Mouse (Mus musculus): ENCODE measurements around the gene Rrnad1.

GRCm38 (mm10) chr3:87893367-87893905 is 37.1 kb downstream of the Rrnad1 start:
- TF ChIP-seq CTCF (IDR thresholded peaks at IDR 0.05; ENCODE audit: low read depth) = no peak
- no peak for TF ChIP-seq EP300 (IDR thresholded peaks at IDR 0.05; ENCODE audit: low read depth)

Measured in liver, embryonic 14.5 days (tissue).